Mouse (Mus musculus): ENCODE measurements around the gene Il4i1.

GRCm38 (mm10) chr7:44846804-44847203 is 30.6 kb downstream of the Il4i1 start:
- TF ChIP-seq CTCF (IDR thresholded peaks at IDR 0.05), result no peak
- no peak for TF ChIP-seq EP300 (IDR thresholded peaks at IDR 0.05; ENCODE audit: insufficient read depth, low read depth, low read length)
- no peak for TF ChIP-seq POLR2A (IDR thresholded peaks at IDR 0.05; ENCODE audit: insufficient read depth, low read depth, low read length)
